Mouse (Mus musculus) hindbrain, embryonic 12.5 days (tissue): ENCODE results near the gene Snx25. TPM values are rescaled to one million over a fixed set of nuclear protein-coding genes. Genes with fewer than 3 reads are reported as not detected.

Experiments used
- ATAC-seq: fragments of 200-750 bp; cut with Nextera tagmentation; 2 replicates; pipeline ENCODE4 v1.8.0; 2017; ENCODE audit warnings: moderate TSS enrichment; ENCODE audit not compliant: low FRiP score
- H3K27ac ChIP-seq: fragments of 300-500 bp; sonication (generic); 2 replicates; pipeline ENCODE4 v1.5.1; 2016; ENCODE audit warnings: mild to moderate bottlenecking
- H3K27me3 ChIP-seq: fragments of 300-500 bp; sonication (generic); 2 replicates; pipeline ENCODE4 v1.6.1; 2016; ENCODE audit warnings: mild to moderate bottlenecking
- H3K36me3 ChIP-seq: fragments of 300-500 bp; sonication (generic); 2 replicates; pipeline ENCODE4 v1.6.1; 2016; ENCODE audit warnings: mild to moderate bottlenecking
- H3K4me1 ChIP-seq: fragments of 300-500 bp; sonication (generic); 2 replicates; pipeline ENCODE4 v1.6.1; 2016
- H3K4me2 ChIP-seq: fragments of 300-500 bp; sonication (generic); replicated peaks from 2 replicates; pipeline ENCODE4 v1.6.1; 2016; ENCODE audit warnings: mild to moderate bottlenecking
- H3K4me3 ChIP-seq: fragments of 300-500 bp; sonication (generic); 2 replicates; pipeline ENCODE4 v1.5.1; 2016; ENCODE audit warnings: mild to moderate bottlenecking
- H3K9ac ChIP-seq: fragments of 300-500 bp; sonication (generic); 2 replicates; pipeline ENCODE4 v1.6.1; 2016; ENCODE audit warnings: mild to moderate bottlenecking, moderate library complexity
- H3K9me3 ChIP-seq: fragments of 300-500 bp; sonication (generic); replicated peaks from 2 replicates; pipeline ENCODE4 v1.6.1; 2016; ENCODE audit warnings: mild to moderate bottlenecking
- WGBS: fragments of 180-500 bp; shearing (Covaris S2); methylation state at CpG from one replicate; pipeline ENCODE4 v1.1.7; 2016; 5-methylcytosine and 5-hydroxymethylcytosine counted together
- polyA plus RNA-seq: library from polyadenylated mRNA; unstranded; fragments of >200 nt; fragmentation: Nextera tagmentation; extraction: Ambion mirVana; gene quantifications from 2 replicates; pipeline ENCODE4 v1.2.1, GENCODE M21; 2016

Snx25 gene
- polyA plus RNA-seq = 5.6 and 5.9 TPM in 2 replicates

GRCm38 (mm10) chr8:46152064-46153031, at the start of gene Snx25:
Snx25 (minus strand) TSS chr8:46152159.
- WGBS = 5% methylated on average over 53 of the region's 103 CpGs
- peak within 1 kb of the TSS; percentile 87 for H3K4me3 ChIP-seq
- peaks cover 12% of the 10 kb centered on the region for H3K4me1 ChIP-seq
- H3K36me3 ChIP-seq = no peaks in the 10 kb centered on the region
- peak within 1 kb of the TSS; percentile 90 for H3K9ac ChIP-seq
- H3K27me3 ChIP-seq = peaks cover 21% of the 10 kb centered on the region
- peak within 1 kb of the TSS; percentile 66 for H3K4me2 ChIP-seq
- ATAC-seq = peak; percentile 88
- H3K9me3 ChIP-seq = no peaks in the 10 kb centered on the region
- peak within 1 kb of the TSS; percentile 81 for H3K27ac ChIP-seq

- no peaks in the 10 kb centered on the region for H3K27me3 ChIP-seq
- no peak overlapping the region for H3K27ac ChIP-seq
- H3K4me2 ChIP-seq = no peak overlapping the region
- H3K9ac ChIP-seq = no peak overlapping the region
- 85% methylated on average over 5 of the region's 5 CpGs for WGBS
- H3K4me1 ChIP-seq = no peaks in the 10 kb centered on the region
- H3K36me3 ChIP-seq = peaks cover 33% of the 10 kb centered on the region
- H3K9me3 ChIP-seq = no peaks in the 10 kb centered on the region
- no peak for ATAC-seq
- H3K4me3 ChIP-seq = no peak overlapping the region
These were observed 45.7 kb upstream of the Snx25 start for GRCm38 (mm10) chr8:46197673-46198072.

- 96% methylated on average over 3 of the region's 3 CpGs for WGBS
- H3K9me3 ChIP-seq = no peaks in the 10 kb centered on the region
- ATAC-seq = no peak
These were observed 44.9 kb upstream of the Snx25 start for GRCm38 (mm10) chr8:46196877-46197276.

DNA sequence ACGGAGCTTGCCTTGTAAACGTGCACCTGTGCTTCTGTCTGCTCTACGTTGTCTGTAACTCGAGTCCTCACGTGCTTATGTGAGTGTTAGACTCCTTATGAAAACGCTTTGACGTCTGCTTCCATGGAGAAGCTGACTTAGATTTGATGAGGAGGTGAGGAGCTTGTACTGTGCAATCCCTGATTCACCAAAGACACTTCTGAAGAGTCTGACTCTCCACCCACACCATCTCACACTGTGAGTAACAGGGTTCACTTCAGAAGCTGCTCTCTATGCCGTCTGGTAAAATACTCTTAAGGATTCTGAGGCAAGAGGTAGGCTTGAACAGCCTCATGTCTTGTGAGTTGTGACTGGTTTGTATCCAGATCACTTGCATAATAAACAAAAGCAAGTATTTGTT, 41.1 kb upstream of the Snx25 start:
- 88% methylated on average over 8 of the region's 8 CpGs for WGBS
- H3K4me2 ChIP-seq = no peak overlapping the region
- no peak for ATAC-seq

More at GRCm38 (mm10) chr8:46196877-46197276, 44.9 kb upstream of the Snx25 start:
- Histone ChIP-seq H3K9ac (no peak overlapping the region), H3K4me2 (no peak overlapping the region), H3K27ac (no peak overlapping the region), H3K36me3 (peaks cover 29% of the 10 kb centered on the region; the same call in 1 of the 2 replicates), H3K4me1 (no peaks in the 10 kb centered on the region), H3K27me3 (no peaks in the 10 kb centered on the region), H3K4me3 (no peak overlapping the region)

GRCm38 (mm10) chr8:46185361-46185760, 33.4 kb upstream of the Snx25 start:
- WGBS = 3% methylated on average over 2 of the region's 2 CpGs

More for the DNA sequence above, 41.1 kb upstream of the Snx25 start:
- Histone ChIP-seq H3K4me1 (no peaks in the 10 kb centered on the region), H3K36me3 (peaks cover 31% of the 10 kb centered on the region), H3K9me3 (no peaks in the 10 kb centered on the region), H3K27ac (no peak overlapping the region), H3K4me3 (no peak overlapping the region), H3K27me3 (no peaks in the 10 kb centered on the region), H3K9ac (no peak overlapping the region)

GRCm38 (mm10) chr8:46180136-46180535, 28.2 kb upstream of the Snx25 start:
- Histone ChIP-seq H3K9ac (no peak overlapping the region), H3K4me3 (no peak overlapping the region), H3K36me3 (peaks cover 6% of the 10 kb centered on the region), H3K4me2 (no peak overlapping the region), H3K9me3 (no peaks in the 10 kb centered on the region), H3K27me3 (no peaks in the 10 kb centered on the region), H3K27ac (no peak overlapping the region), H3K4me1 (no peaks in the 10 kb centered on the region)
- ATAC-seq = no peak
- WGBS = 94% methylated on average over 7 of the region's 7 CpGs

More at GRCm38 (mm10) chr8:46185361-46185760, 33.4 kb upstream of the Snx25 start:
- Histone ChIP-seq H3K9me3 (no peaks in the 10 kb centered on the region), H3K4me3 (no peak overlapping the region), H3K9ac (no peak overlapping the region), H3K27ac (no peak overlapping the region), H3K4me2 (no peak overlapping the region), H3K27me3 (no peaks in the 10 kb centered on the region), H3K4me1 (no peaks in the 10 kb centered on the region), H3K36me3 (no peaks in the 10 kb centered on the region; the same call in 1 of the 2 replicates)
- no peak for ATAC-seq

- 85% methylated on average over 2 of the region's 2 CpGs for WGBS
- no peaks in the 10 kb centered on the region for H3K4me1 ChIP-seq
- no peak overlapping the region for H3K27ac ChIP-seq
- H3K4me3 ChIP-seq = no peak overlapping the region
- no peak for ATAC-seq
- no peak overlapping the region for H3K4me2 ChIP-seq
- peaks cover 21% of the 10 kb centered on the region for H3K36me3 ChIP-seq
- no peaks in the 10 kb centered on the region for H3K9me3 ChIP-seq
- H3K9ac ChIP-seq = no peak overlapping the region
- no peaks in the 10 kb centered on the region for H3K27me3 ChIP-seq
These were observed 21.7 kb upstream of the Snx25 start for GRCm38 (mm10) chr8:46173651-46174050.

GRCm38 (mm10) chr8:46163870-46164190, 11.9 kb upstream of the Snx25 start:
- Histone ChIP-seq H3K36me3 (no peaks in the 10 kb centered on the region), H3K9ac (peak overlapping the region; percentile 80), H3K4me1 (peaks cover 17% of the 10 kb centered on the region), H3K27ac (peak overlapping the region; percentile 89), H3K4me2 (peak overlapping the region; percentile 54), H3K27me3 (no peaks in the 10 kb centered on the region), H3K4me3 (peak overlapping the region; percentile 69), H3K9me3 (no peaks in the 10 kb centered on the region)
- ATAC-seq = peak; percentile 32
- under 1% methylated on average over 24 of the region's 25 CpGs for whole genome bisulfite sequencing

DNA sequence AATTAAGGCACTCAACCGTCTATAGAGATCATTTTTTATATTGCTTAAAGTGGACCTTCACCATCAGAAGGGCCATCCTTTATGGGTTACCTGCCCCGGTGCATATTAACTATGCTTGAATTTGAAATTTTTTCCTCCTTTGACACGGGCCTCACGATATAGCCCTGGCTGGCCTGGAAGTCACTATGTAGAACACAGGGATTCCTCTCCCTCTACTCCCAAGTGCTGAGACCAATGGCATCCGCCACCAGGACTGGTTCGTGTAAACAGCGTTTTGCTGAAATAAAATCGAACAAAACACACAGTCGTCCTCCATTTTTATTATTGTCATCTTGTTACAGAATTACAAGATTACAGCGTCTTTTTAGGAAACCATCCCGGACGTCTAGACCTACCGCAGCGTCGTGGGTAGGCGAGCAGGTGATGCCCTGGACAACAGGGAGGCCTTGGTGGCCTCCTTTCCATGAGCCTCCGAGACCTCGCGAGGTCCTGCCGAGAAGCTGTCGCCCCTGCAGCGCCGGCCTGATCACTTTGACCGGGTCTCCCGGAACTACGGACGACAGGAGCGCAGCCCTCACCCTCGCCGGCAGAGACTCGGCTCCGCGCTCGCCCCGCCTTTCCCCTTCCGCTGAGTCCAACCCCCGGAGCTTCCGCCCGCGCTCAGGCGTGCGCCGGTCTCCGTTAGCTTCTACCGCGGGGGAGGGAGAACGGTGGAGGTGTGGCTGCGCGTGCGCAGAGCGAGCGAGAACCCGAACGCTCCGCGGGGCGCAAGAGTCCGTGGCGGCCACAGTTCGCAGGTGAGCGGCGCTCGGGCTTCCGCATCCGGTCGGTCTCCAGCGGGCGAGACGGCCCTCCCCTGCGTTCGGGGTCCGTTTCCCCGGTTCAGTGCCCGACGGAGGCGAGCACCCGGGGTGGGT, 11.3 kb upstream of the Snx25 start:
- Histone ChIP-seq H3K4me3 (peak overlapping the region; percentile 69), H3K9me3 (0 out of 2 replicates have a peak, but pooled peaks cover 1% of the 10 kb centered on the region), H3K4me1 (peaks cover 17% of the 10 kb centered on the region), H3K36me3 (no peaks in the 10 kb centered on the region), H3K27me3 (no peaks in the 10 kb centered on the region), H3K27ac (peak overlapping the region; percentile 89), H3K9ac (peak overlapping the region; percentile 80), H3K4me2 (peak overlapping the region; percentile 54)
- WGBS = 2% methylated on average over 75 of the region's 77 CpGs
- ATAC-seq = peak; percentile 98

- H3K9ac ChIP-seq = no peak overlapping the region
- peaks cover 12% of the 10 kb centered on the region for H3K4me1 ChIP-seq
- H3K9me3 ChIP-seq = 0 out of 2 replicates have a peak, but pooled peaks cover 1% of the 10 kb centered on the region
- H3K4me3 ChIP-seq = no peak overlapping the region
- H3K36me3 ChIP-seq = no peaks in the 10 kb centered on the region
- ATAC-seq = no peak
- H3K27ac ChIP-seq = no peak overlapping the region
- WGBS = 30% methylated on average over 2 of the region's 2 CpGs
- peaks cover 21% of the 10 kb centered on the region for H3K27me3 ChIP-seq
- H3K4me2 ChIP-seq = peak overlapping the region; percentile 66
These were observed 1.1 kb upstream of the Snx25 start for GRCm38 (mm10) chr8:46153042-46153441.

GRCm38 (mm10) chr8:46151202-46152062, 527 bp downstream of the Snx25 start, which contains the start of gene Cfap97:
Cfap97 (plus strand) TSS chr8:46151771.
- H3K9me3 ChIP-seq = no peaks in the 10 kb centered on the region
- H3K36me3 ChIP-seq = no peaks in the 10 kb centered on the region
- H3K4me1 ChIP-seq = peaks cover 15% of the 10 kb centered on the region
- peak within 1 kb of the TSS; percentile 90 for H3K9ac ChIP-seq
- peak within 1 kb of the TSS; percentile 81 for H3K27ac ChIP-seq
- H3K27me3 ChIP-seq = peaks cover 21% of the 10 kb centered on the region
- peak within 1 kb of the TSS; percentile 66 for H3K4me2 ChIP-seq
- H3K4me3 ChIP-seq = peak within 1 kb of the TSS; percentile 87
- 1% methylated on average over 56 of the region's 75 CpGs for WGBS
- ATAC-seq = peak; percentile 86
